Mouse (Mus musculus): Measurements from ENCODE around the gene Slc22a1. TPM values are rescaled to one million over a fixed set of nuclear protein-coding genes. Genes with fewer than 3 reads are reported as not detected.

Slc22a1 gene
- polyA plus RNA-seq, 1 experiment from 2014 or later, result not detected

DNA sequence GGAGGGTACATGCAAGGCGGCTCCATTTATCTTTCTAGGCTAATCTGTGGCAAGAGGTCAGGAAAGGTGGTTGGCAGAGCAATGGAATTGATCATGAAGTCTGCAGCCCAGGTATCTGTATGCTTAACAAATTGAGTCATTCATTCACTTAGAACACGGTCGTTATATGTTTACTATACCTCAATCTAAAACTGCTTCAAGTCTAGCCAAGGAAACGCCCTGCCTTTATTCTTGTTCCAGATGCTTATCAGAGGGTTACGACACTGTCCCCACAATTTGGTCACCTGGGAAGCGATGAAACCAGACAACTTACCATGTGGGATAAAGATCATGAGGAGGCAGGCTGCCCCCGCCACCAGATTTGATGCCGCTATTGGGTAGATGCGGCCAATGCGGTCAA, 16.4 kb downstream of the Slc22a1 start:
- Histone ChIP-seq H3K4me2 (no peak overlapping the region), H3K4me1 (0 out of 2 replicates have a peak, but pooled peaks cover 3% of the 10 kb centered on the region), H3K27me3 (replicated peaks) (no peaks in the 10 kb centered on the region), H3K36me3 (no peaks in the 10 kb centered on the region), H3K9me3 (replicated peaks) (no peaks in the 10 kb centered on the region), H3K27ac (replicated peaks) (no peak overlapping the region), H3K4me3 (replicated peaks) (no peak overlapping the region), H3K9ac (replicated peaks) (no peak overlapping the region)
- no peak for ATAC-seq (ENCODE audit: low FRiP score)
- 92% methylated on average over 10 of the region's 10 CpGs for WGBS

DNA sequence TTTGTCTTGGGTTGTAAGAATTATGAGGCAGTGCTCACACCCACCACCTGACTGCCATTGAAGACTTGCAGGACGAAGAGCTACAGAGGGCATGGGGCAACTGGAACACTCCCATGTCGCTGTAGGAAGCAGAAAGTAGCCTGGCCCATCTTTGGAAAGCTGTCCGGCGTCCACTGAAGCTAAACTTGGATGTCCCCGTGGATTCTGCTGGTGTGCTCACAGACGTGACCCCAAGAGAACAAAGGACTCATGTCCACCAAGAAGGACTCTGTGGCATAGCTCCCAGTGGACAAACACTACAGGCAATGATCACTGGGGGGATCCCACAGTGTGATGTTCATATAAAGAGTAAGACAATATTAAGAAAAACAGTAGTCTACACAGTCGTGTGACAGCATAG, 16.8 kb downstream of the Slc22a1 start:
- WGBS, result 78% methylated on average over 7 of the region's 7 CpGs
- Histone ChIP-seq H3K4me1 (0 out of 2 replicates have a peak, but pooled peaks cover 3% of the 10 kb centered on the region), H3K27ac (replicated peaks) (no peak overlapping the region), H3K4me3 (replicated peaks) (no peak overlapping the region), H3K36me3 (no peaks in the 10 kb centered on the region), H3K9ac (replicated peaks) (no peak overlapping the region), H3K27me3 (replicated peaks) (no peaks in the 10 kb centered on the region), H3K4me2 (no peak overlapping the region), H3K9me3 (replicated peaks) (no peaks in the 10 kb centered on the region)
- no peak for ATAC-seq (ENCODE audit: low FRiP score)

DNA sequence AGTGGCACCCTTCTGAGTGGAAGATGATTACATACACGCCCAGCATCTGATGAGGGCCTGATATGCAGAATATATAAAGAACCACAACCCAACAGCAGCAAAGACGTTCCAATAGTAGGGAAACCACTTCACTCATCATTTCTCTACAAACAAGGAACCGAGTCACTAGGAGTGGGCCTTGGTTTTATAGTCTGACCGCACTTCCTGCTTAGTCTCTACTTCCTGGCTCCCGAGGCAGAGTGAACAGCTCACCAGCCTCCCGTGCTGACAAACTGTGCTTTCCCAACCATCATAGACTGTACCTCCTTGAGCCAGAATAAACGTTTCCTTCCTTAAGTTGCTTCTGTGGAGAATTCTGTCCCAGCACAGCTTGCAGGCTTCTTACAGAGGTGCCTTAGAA, 19.8 kb downstream of the Slc22a1 start:
- Histone ChIP-seq H3K4me3 (replicated peaks) (no peak overlapping the region), H3K36me3 (no peaks in the 10 kb centered on the region), H3K9me3 (replicated peaks) (no peaks in the 10 kb centered on the region), H3K9ac (replicated peaks) (no peak overlapping the region), H3K4me2 (no peak overlapping the region), H3K4me1 (no peaks in the 10 kb centered on the region), H3K27me3 (replicated peaks) (no peaks in the 10 kb centered on the region), H3K27ac (replicated peaks) (no peak overlapping the region)
- 88% methylated on average over 7 of the region's 7 CpGs for WGBS
- ATAC-seq (ENCODE audit: low FRiP score), result no peak

DNA sequence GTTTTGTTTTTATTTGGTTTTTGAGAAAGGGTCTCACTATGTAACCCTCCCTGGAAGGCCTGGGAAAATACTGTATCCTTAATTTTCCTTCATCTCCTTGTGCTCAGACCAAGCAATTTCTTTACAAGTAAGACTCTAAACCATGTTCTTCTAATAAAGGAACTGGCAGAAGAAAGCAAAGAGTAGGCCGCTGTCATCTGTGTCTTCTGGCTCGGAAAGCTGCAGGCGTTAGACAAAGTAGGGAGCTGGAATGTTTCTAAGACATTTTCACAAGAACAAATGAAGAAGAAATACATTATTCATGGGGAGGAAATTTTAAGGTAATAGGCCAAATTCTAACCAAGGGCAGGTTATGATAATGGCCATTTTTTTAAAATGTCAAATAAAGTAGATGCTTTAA, 21.6 kb downstream of the Slc22a1 start:
- Histone ChIP-seq H3K4me2 (no peak overlapping the region), H3K9me3 (replicated peaks) (no peaks in the 10 kb centered on the region), H3K4me3 (replicated peaks) (no peak overlapping the region), H3K27ac (replicated peaks) (no peak overlapping the region), H3K27me3 (replicated peaks) (no peaks in the 10 kb centered on the region), H3K4me1 (no peaks in the 10 kb centered on the region), H3K9ac (replicated peaks) (no peak overlapping the region), H3K36me3 (no peaks in the 10 kb centered on the region)
- no peak for ATAC-seq (ENCODE audit: low FRiP score)
- WGBS, result 85% methylated on average over 3 of the region's 3 CpGs

DNA sequence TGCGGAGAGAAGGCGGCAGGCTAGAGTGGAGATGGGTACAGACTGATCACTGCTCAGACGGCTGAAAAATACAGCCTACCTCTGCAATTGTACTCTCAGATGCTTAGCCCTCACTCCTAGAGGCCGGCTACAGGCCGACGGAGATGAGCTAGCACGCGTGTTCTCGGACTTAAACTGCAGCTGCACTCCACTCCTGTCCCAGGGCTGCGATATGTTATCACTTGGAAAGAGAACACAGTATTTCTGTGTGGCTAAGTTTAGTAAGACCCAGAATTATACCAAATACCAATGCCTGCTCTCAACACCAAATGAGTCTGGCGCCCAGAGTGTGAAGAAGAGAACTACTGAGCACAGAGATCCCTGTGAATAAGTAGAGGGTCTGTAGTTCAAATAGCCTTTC, 23.0 kb downstream of the Slc22a1 start:
- no peak for ATAC-seq (ENCODE audit: low FRiP score)
- no peak overlapping the region for H3K4me2 ChIP-seq
- H3K9ac ChIP-seq (replicated peaks), result no peak overlapping the region
- no peaks in the 10 kb centered on the region for H3K4me1 ChIP-seq
- H3K36me3 ChIP-seq, result no peaks in the 10 kb centered on the region
- H3K9me3 ChIP-seq (replicated peaks), result no peaks in the 10 kb centered on the region
- no peak overlapping the region for H3K27ac ChIP-seq (replicated peaks)
- no peaks in the 10 kb centered on the region for H3K27me3 ChIP-seq (replicated peaks)
- no peak overlapping the region for H3K4me3 ChIP-seq (replicated peaks)
- 94% methylated on average over 11 of the region's 11 CpGs for WGBS

DNA sequence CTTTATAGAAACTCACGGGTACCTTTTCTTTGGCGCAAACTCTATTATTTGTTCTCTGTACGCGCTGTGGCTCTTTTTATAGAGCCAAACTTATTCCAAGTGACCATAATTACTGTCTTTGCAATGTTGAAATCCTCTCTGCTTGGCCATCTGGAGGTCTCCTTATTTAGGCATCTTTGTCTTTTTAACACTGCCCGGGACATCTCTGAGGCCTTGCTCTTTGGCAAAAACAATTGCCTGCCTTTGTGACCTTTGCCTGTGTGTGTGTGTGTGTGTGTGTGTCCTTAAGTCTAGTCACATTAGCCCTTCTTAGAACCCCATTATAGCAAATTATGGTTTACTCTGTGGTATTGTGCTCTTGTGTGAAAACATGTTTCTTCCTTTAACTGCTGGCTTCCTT, 30.2 kb downstream of the Slc22a1 start:
- Histone ChIP-seq H3K36me3 (no peaks in the 10 kb centered on the region), H3K4me1 (no peaks in the 10 kb centered on the region), H3K4me3 (replicated peaks) (no peak overlapping the region), H3K9ac (replicated peaks) (no peak overlapping the region), H3K4me2 (no peak overlapping the region), H3K9me3 (replicated peaks) (no peaks in the 10 kb centered on the region), H3K27ac (replicated peaks) (no peak overlapping the region), H3K27me3 (replicated peaks) (no peaks in the 10 kb centered on the region)
- no peak for ATAC-seq (ENCODE audit: low FRiP score)
- WGBS, result 70% methylated on average over 5 of the region's 5 CpGs

DNA sequence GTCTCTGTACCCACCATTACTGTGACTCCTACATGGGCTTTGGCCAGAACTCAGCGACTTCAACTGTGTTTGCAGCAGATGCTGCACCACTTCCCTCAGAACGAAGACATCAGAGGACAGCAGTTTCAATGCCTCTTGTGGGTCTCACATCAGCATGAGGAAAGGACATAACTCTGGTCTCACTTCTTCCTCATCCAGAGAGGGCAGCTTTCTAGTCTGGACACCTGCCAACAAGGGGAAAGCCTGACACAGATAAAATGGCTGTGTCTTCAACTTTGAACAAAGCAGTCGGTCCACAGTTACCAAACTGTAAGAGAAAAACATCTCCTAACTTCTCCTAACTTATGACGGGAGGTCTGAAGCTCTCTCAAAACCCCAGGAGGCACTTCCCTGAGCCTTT, 34.5 kb downstream of the Slc22a1 start:
- Histone ChIP-seq H3K27me3 (replicated peaks) (no peaks in the 10 kb centered on the region), H3K27ac (replicated peaks) (no peak overlapping the region), H3K36me3 (no peaks in the 10 kb centered on the region), H3K9ac (replicated peaks) (no peak overlapping the region), H3K9me3 (replicated peaks) (no peaks in the 10 kb centered on the region), H3K4me2 (no peak overlapping the region), H3K4me3 (replicated peaks) (no peak overlapping the region), H3K4me1 (no peaks in the 10 kb centered on the region)
- ATAC-seq (ENCODE audit: low FRiP score), result no peak
- WGBS, result 79% methylated on average over 4 of the region's 4 CpGs

DNA sequence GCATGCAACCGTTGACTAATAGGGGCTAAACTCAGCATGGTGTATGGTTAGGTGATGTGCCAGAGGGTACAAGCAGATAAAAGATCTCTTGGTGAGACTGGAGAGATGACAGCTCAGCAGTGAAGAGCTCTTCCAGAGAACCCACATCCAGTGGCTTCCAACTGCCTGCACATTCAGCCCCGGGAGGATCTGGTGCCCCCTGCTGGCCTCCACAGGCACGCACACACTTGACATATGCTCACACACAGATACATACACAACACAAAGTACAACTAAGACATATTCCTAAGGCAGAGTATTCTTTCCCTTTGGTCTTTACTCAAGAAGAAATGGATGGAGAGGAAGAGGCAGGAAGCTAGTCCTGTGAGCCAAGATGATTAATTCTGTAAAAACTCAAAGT, 36.0 kb downstream of the Slc22a1 start:
- H3K27ac ChIP-seq (replicated peaks), result no peak overlapping the region
- H3K9me3 ChIP-seq (replicated peaks), result no peaks in the 10 kb centered on the region
- no peaks in the 10 kb centered on the region for H3K36me3 ChIP-seq
- no peak overlapping the region for H3K4me2 ChIP-seq
- H3K4me1 ChIP-seq, result 0 out of 2 replicates have a peak, but pooled peaks cover 2% of the 10 kb centered on the region
- H3K9ac ChIP-seq (replicated peaks), result no peak overlapping the region
- no peaks in the 10 kb centered on the region for H3K27me3 ChIP-seq (replicated peaks)
- no peak for ATAC-seq (ENCODE audit: low FRiP score)
- 95% methylated on average over 3 of the region's 3 CpGs for WGBS
- H3K4me3 ChIP-seq (replicated peaks), result no peak overlapping the region

DNA sequence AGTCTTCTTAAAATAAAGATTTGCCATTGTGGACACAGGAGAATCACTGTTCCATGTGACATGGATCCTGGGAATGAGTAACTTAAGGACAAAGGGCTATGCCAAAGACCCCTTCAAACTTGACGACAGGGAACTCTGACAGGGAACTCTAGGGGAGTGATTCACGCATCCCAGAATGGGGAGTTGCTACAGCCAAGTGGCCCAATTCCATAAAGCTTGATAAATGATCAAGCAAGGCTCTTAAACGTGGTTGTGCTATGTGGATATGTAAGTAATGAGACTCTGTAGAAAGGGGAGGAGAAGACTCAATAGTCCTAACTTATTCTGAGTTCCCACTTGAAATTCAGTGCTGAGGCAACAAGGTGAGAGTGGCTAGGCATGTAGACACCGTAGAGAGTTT, 40.8 kb downstream of the Slc22a1 start:
- 62% methylated on average over 4 of the region's 4 CpGs for WGBS

DNA sequence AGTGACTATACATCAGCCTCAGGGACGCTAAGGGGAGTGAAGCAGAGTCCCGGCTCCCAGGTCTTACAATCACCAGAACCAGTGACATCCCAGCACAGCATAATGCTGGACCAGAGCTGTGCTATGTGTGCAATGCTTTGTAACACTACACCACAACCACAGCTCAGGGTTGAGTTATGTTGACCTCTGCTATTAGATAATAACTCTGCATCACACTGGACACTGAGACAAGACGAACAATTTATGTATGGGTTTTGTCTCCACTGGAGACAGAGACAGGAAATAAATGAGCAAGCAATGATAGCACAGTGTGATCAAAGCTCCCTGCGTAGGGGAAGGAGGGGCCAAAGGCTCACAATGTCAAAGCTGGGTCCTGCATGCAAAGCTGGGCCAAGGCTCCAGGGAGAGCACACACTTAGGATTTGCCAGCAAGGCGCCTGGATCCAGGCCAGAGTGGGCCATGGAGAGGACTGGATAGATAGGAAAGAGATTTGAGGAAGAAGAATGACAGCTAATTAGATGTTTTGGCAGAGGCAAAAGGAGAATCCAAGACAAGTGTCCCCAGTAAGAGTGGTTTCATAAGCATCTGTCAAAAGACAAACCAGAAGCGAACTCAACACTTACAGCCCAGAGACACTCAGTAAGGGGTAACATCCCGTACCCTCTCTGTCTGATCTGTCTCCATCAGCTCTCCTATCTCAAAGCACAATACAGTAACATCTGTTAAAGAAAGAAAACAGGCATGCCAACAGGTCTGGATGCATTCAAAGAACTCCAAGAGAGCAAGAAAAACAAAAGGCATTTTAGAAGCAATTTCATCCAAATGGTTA, 43.6 kb downstream of the Slc22a1 start:
- H3K36me3 ChIP-seq, result no peaks in the 10 kb centered on the region
- no peak overlapping the region for H3K27ac ChIP-seq (replicated peaks)
- H3K27me3 ChIP-seq (replicated peaks), result no peaks in the 10 kb centered on the region
- H3K9me3 ChIP-seq (replicated peaks), result no peaks in the 10 kb centered on the region
- H3K4me1 ChIP-seq, result 0 out of 2 replicates have a peak, but pooled peaks cover 2% of the 10 kb centered on the region
- no peak overlapping the region for H3K4me2 ChIP-seq
- WGBS, result 47% methylated on average over 7 of the region's 7 CpGs
- H3K9ac ChIP-seq (replicated peaks), result no peak overlapping the region
- ATAC-seq (ENCODE audit: low FRiP score), result no peak
- H3K4me3 ChIP-seq (replicated peaks), result no peak overlapping the region

More for the DNA sequence above, 40.8 kb downstream of the Slc22a1 start:
- Histone ChIP-seq H3K27ac (replicated peaks) (no peak overlapping the region), H3K4me1 (0 out of 2 replicates have a peak, but pooled peaks cover 2% of the 10 kb centered on the region), H3K27me3 (replicated peaks) (no peaks in the 10 kb centered on the region), H3K4me3 (replicated peaks) (no peak overlapping the region), H3K4me2 (no peak overlapping the region), H3K9ac (replicated peaks) (no peak overlapping the region), H3K36me3 (no peaks in the 10 kb centered on the region), H3K9me3 (replicated peaks) (no peaks in the 10 kb centered on the region)
- no peak for ATAC-seq (ENCODE audit: low FRiP score)

DNA sequence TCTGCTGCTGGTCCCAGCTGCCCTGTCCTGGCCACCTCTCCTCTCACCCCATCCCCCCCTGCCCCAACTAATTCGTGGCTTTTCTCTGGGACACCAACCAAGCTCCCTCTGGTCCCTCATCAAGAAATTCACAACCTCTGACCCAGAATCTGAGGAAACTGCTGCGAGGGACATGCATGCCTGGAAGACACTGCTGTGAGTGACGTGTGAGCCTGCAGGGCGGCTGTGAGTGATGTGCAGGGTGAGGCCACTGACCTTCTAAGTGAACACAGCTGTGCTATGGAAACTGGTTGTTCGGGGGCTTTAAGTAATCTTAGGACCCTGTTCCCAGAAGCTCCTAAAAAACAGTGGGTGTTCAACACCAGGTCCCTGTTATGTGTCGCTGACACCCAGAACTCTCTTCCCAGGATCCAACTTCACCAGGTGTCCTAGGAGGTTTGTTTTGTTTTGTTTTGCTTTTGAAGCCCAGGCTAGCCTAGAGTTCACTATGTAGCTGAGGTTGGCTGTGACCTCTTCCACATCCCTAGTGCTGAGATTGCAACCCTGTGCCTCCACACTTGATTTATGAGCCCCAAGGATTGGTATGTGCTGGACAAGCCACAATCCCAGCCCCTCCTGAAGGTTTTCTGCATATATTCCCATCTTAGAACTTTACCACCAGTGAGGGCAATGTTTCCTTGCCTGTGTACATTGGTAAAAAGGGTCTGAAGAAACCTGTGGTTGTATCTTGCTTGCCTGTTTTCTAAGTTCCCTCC, 44.5 kb downstream of the Slc22a1 start:
- Histone ChIP-seq H3K36me3 (no peaks in the 10 kb centered on the region), H3K4me2 (no peak overlapping the region), H3K27ac (replicated peaks) (no peak overlapping the region), H3K9ac (replicated peaks) (no peak overlapping the region), H3K27me3 (replicated peaks) (no peaks in the 10 kb centered on the region), H3K9me3 (replicated peaks) (no peaks in the 10 kb centered on the region), H3K4me1 (0 out of 2 replicates have a peak, but pooled peaks cover 2% of the 10 kb centered on the region), H3K4me3 (replicated peaks) (no peak overlapping the region)
- no peak for ATAC-seq (ENCODE audit: low FRiP score)
- 66% methylated on average over 6 of the region's 6 CpGs for WGBS

DNA sequence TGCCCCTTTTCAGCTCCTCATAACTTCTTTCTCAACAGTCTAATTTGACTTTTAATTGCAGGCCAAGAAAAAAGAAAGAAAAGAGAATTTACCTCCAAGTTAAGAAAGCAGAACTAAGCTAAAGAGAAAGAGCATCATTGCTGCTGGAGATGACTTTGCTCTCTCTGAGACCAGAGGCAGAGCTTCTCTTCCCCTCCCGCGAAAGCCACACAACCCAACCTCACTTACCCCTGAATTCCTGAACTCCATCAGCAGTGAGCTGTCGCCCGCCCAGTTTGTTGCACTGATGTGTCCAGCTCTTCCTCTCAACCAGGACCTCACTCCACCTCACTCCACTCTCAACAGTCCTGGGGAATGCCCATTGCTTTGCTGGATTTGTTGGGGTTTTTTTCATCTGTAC, 47.6 kb downstream of the Slc22a1 start:
- Histone ChIP-seq H3K4me1 (no peaks in the 10 kb centered on the region), H3K4me2 (no peak overlapping the region), H3K27ac (replicated peaks) (no peak overlapping the region), H3K9me3 (replicated peaks) (no peaks in the 10 kb centered on the region), H3K27me3 (replicated peaks) (no peaks in the 10 kb centered on the region), H3K4me3 (replicated peaks) (no peak overlapping the region), H3K36me3 (no peaks in the 10 kb centered on the region), H3K9ac (replicated peaks) (no peak overlapping the region)
- WGBS, result 87% methylated on average over 4 of the region's 4 CpGs
- ATAC-seq (ENCODE audit: low FRiP score), result no peak
